Mouse (Mus musculus): ENCODE data around the gene Ccdc120. TPM values are rescaled to one million over a fixed set of nuclear protein-coding genes. Genes with fewer than 3 reads are reported as not detected.
A peak's percentile ranks its signal among the peaks of the same experiment; 100 is the strongest.

Ccdc120 gene
- polyA plus RNA-seq, 1 experiment from 2014 or later, result 1.9 TPM

DNA sequence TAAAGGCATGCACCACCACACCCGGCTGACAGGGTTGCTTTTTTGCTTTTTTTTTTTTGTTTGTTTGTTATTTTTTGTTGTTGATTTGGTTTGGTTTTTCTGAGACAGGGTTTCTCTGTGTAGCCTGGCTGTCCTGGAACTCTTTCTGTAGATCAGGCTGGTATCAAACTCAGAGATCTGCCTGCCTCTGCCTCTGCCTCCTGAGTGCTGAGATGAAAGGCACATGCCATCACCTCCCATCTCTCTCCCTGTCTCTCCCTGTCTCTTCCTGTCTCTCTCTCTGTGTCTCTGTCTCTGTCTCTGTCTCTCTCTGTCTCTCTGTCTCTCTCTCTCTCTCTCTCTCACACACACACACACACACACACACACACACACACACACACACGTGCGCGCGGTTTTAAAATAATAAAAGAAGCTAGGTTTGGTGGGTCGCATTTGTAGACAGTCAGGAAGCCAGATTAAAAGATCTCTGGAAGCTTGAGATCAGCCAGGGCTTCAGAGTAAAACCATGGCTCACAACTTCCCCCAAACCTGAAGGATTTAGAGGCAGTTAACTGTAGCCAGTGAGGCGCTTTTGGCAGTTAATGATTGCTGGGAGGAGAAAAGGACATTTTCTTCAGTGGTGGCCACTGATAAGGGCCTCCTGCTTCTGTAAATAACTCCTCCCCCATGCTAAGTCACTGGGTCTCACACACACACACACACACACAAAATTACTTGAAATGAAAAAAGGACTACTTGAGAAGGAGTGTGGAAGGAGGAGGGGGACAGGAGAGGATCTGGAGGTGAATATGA lies 27.9 kb upstream of the Ccdc120 start:
- H3K27me3 ChIP-seq (ENCODE audit: control insufficient read depth, insufficient read depth, low read depth, low read length), result no peaks in the 10 kb centered on the region
- no peaks in the 10 kb centered on the region for H3K9me3 ChIP-seq (replicated peaks; ENCODE audit: control insufficient read depth, low read length)
- peak overlapping the region; percentile 2; the same call in 1 of the 2 replicates for H3K9ac ChIP-seq (ENCODE audit: low read depth, low read length)
- peak; percentile 93 for ATAC-seq (ENCODE audit: low read depth)
- no peak overlapping the region; the same call in 1 of the 2 replicates for H3K4me3 ChIP-seq (ENCODE audit: low read depth, low read length)
- WGBS (ENCODE audit: insufficient replicate concordance), result 37% methylated on average over 7 of the region's 7 CpGs
- peak overlapping the region; percentile 55 for H3K4me2 ChIP-seq (ENCODE audit: low read depth, low read length)
- 0 out of 2 replicates have a peak, but pooled peaks cover 3% of the 10 kb centered on the region for H3K36me3 ChIP-seq (ENCODE audit: control insufficient read depth, insufficient read depth)
- peak overlapping the region; percentile 85 for H3K27ac ChIP-seq (ENCODE audit: low read length)
- peaks cover 13% of the 10 kb centered on the region for H3K4me1 ChIP-seq (ENCODE audit: control insufficient read depth, low read depth, low read length)

DNA sequence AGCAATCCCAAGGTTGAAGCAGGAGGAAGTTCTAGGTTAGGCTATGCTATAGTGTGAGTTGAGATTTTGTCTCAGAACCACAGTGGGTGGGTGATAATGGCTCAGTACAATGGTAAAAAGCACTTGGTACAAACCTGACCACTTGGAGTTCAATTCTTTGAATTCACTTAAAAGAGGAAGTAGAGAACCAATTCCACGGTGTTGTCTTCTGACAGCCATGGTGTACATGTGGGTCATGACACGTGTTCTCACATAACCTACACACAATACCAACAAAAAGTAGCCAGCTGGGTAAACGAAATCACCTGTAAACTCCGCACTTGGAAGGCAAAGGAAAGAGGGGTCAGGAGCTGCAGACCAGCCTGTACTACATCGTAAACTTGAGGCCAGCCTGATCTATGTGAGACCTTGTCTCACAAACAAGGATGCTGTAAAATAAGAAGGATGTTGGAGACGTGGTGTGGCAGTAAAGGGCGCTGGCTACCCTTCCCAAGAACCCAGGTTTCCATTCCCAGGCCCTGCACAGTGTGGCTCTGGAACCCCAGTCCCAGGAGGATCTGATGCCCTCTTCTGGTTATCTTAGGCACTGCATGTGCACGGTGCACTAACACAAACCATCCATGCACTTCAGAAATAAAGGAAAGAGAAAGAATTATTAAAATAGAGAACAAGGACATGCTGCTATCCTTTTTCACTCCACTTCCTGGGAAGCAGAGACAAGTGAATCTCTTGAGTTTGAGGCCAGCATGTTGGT lies 25.8 kb upstream of the Ccdc120 start:
- H3K4me3 ChIP-seq (ENCODE audit: low read depth, low read length), result no peak overlapping the region
- H3K27me3 ChIP-seq (ENCODE audit: control insufficient read depth, insufficient read depth, low read depth, low read length), result no peaks in the 10 kb centered on the region
- H3K4me2 ChIP-seq (ENCODE audit: low read depth, low read length), result no peak overlapping the region
- no peaks in the 10 kb centered on the region for H3K9me3 ChIP-seq (replicated peaks; ENCODE audit: control insufficient read depth, low read length)
- peak; percentile 36 for ATAC-seq (ENCODE audit: low read depth)
- H3K9ac ChIP-seq (ENCODE audit: low read depth, low read length), result no peak overlapping the region
- 0 out of 2 replicates have a peak, but pooled peaks cover 3% of the 10 kb centered on the region for H3K36me3 ChIP-seq (ENCODE audit: control insufficient read depth, insufficient read depth)
- H3K4me1 ChIP-seq (ENCODE audit: control insufficient read depth, low read depth, low read length), result peaks cover 13% of the 10 kb centered on the region
- H3K27ac ChIP-seq (ENCODE audit: low read length), result peak overlapping the region; percentile 59
- 35% methylated on average over 8 of the region's 8 CpGs for WGBS (ENCODE audit: insufficient replicate concordance)

GRCm38 (mm10) chrX:7775501-7776205 lies 24.9 kb upstream of the Ccdc120 start:
- peaks cover 3% of the 10 kb centered on the region; the same call in 1 of the 2 replicates for H3K36me3 ChIP-seq (ENCODE audit: control insufficient read depth, insufficient read depth)
- no peak overlapping the region for H3K4me3 ChIP-seq (ENCODE audit: low read depth, low read length)
- ATAC-seq (ENCODE audit: low read depth), result no peak
- no peak overlapping the region for H3K9ac ChIP-seq (ENCODE audit: low read depth, low read length)
- no peaks in the 10 kb centered on the region for H3K27me3 ChIP-seq (ENCODE audit: control insufficient read depth, insufficient read depth, low read depth, low read length)
- H3K9me3 ChIP-seq (replicated peaks; ENCODE audit: control insufficient read depth, low read length), result no peaks in the 10 kb centered on the region
- no peak overlapping the region for H3K27ac ChIP-seq (ENCODE audit: low read length)
- H3K4me2 ChIP-seq (ENCODE audit: low read depth, low read length), result no peak overlapping the region
- peaks cover 13% of the 10 kb centered on the region for H3K4me1 ChIP-seq (ENCODE audit: control insufficient read depth, low read depth, low read length)
- 59% methylated on average over 9 of the region's 9 CpGs for WGBS (ENCODE audit: insufficient replicate concordance)

DNA sequence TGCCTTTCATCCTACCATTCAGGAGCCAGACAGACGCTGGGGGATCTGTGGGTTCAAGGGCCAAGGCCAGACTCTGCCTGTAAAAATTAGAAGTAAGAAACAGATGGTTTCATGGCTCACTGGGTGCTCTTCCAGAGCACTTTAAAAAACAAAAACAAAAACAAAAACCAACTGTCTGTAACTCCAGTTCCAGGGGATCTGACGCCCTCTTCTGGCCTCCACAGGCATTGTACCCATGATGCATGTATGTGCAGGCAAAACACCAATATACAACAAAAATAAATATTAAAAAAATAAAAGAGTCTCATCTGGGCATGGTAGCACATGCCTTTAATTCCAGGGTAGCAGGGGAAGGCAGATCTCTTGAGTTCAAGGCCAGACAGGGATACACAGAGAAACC lies 22.1 kb upstream of the Ccdc120 start:
- H3K4me1 ChIP-seq (ENCODE audit: control insufficient read depth, low read depth, low read length), result peaks cover 4% of the 10 kb centered on the region
- H3K4me2 ChIP-seq (ENCODE audit: low read depth, low read length), result no peak overlapping the region
- 40% methylated on average over 2 of the region's 2 CpGs for WGBS (ENCODE audit: insufficient replicate concordance)
- no peak overlapping the region for H3K9ac ChIP-seq (ENCODE audit: low read depth, low read length)
- ATAC-seq (ENCODE audit: low read depth), result no peak
- no peak overlapping the region for H3K4me3 ChIP-seq (ENCODE audit: low read depth, low read length)
- H3K36me3 ChIP-seq (ENCODE audit: control insufficient read depth, insufficient read depth), result peaks cover 3% of the 10 kb centered on the region; the same call in 1 of the 2 replicates
- H3K27ac ChIP-seq (ENCODE audit: low read length), result no peak overlapping the region
- no peaks in the 10 kb centered on the region for H3K27me3 ChIP-seq (ENCODE audit: control insufficient read depth, insufficient read depth, low read depth, low read length)
- H3K9me3 ChIP-seq (replicated peaks; ENCODE audit: control insufficient read depth, low read length), result no peaks in the 10 kb centered on the region

DNA sequence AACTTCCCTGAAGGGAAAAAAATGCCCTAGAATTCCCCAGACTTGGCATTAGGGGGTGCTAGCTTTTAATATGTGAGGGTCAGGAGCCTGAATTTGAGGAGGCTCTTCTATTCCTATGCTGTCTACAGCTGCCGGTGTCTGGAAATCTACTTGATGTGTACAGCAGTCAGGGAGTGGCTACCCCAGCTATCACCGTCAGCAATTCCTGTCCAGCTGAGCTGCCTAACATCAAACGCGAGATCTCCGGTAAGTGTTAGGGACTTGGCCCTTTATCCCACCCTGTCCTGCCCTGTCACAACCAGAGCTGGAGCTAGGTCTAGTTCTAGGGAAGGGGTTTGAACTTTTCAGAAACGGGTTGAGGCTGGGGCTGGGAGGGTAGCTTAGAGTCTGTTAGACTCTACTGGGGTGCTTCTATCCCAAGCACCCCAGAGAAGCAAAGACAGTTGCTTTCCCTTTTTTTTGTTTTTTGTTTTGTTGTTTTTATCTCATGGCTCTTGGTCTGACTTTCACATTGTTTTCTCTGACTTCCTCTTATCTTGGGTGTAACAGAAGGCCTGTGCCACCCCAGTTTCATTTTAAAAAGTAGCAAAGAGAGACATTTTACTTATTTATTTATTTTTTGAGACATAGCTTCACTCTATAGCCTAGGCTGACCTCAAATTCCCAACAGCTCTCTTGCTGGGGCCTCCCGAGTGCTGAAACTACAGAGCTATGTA lies 18.8 kb upstream of the Ccdc120 start:
- no peak overlapping the region for H3K4me2 ChIP-seq (ENCODE audit: low read depth, low read length)
- no peak overlapping the region for H3K4me3 ChIP-seq (ENCODE audit: low read depth, low read length)
- H3K9me3 ChIP-seq (replicated peaks; ENCODE audit: control insufficient read depth, low read length), result no peaks in the 10 kb centered on the region
- ATAC-seq (ENCODE audit: low read depth), result peak; percentile 53
- WGBS (ENCODE audit: insufficient replicate concordance), result 41% methylated on average over 7 of the region's 7 CpGs
- H3K27ac ChIP-seq (ENCODE audit: low read length), result peak overlapping the region; percentile 37; the same call in 1 of the 2 replicates
- no peaks in the 10 kb centered on the region for H3K27me3 ChIP-seq (ENCODE audit: control insufficient read depth, insufficient read depth, low read depth, low read length)
- peaks cover 14% of the 10 kb centered on the region for H3K4me1 ChIP-seq (ENCODE audit: control insufficient read depth, low read depth, low read length)
- no peak overlapping the region for H3K9ac ChIP-seq (ENCODE audit: low read depth, low read length)
- H3K36me3 ChIP-seq (ENCODE audit: control insufficient read depth, insufficient read depth), result peaks cover 3% of the 10 kb centered on the region; the same call in 1 of the 2 replicates

DNA sequence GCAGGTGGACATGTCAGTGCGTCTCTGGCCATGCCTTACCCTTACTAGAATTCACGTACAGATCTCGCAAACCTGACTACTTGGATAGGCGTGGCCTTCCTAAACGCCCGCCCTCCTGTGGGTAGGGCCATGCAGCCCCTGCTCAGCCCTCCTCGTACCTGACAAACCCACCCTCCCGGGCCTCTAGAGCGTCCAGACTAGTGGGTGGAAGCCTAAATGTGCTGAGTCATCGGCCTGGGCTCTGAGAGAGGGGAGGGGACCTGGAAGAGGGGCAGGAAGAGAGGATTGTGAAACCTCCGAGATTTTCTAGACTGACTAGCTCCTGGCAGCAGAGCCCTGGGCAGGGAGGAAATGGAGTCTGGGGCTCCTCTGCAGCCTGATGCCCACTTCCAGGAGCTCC lies 15.1 kb upstream of the Ccdc120 start:
- H3K4me2 ChIP-seq (ENCODE audit: low read depth, low read length), result peak overlapping the region; percentile 52
- peak overlapping the region; percentile 24 for H3K27ac ChIP-seq (ENCODE audit: low read length)
- no peaks in the 10 kb centered on the region; the same call in 1 of the 2 replicates for H3K9me3 ChIP-seq (replicated peaks; ENCODE audit: control insufficient read depth, low read length)
- H3K4me1 ChIP-seq (ENCODE audit: control insufficient read depth, low read depth, low read length), result peaks cover 25% of the 10 kb centered on the region
- peak; percentile 50 for ATAC-seq (ENCODE audit: low read depth)
- H3K36me3 ChIP-seq (ENCODE audit: control insufficient read depth, insufficient read depth), result no peaks in the 10 kb centered on the region; the same call in 1 of the 2 replicates
- WGBS (ENCODE audit: insufficient replicate concordance), result 13% methylated on average over 11 of the region's 11 CpGs
- no peaks in the 10 kb centered on the region for H3K27me3 ChIP-seq (ENCODE audit: control insufficient read depth, insufficient read depth, low read depth, low read length)
- H3K4me3 ChIP-seq (ENCODE audit: low read depth, low read length), result peak overlapping the region; percentile 31
- no peak overlapping the region; the same call in 1 of the 2 replicates for H3K9ac ChIP-seq (ENCODE audit: low read depth, low read length)

- no peaks in the 10 kb centered on the region; the same call in 1 of the 2 replicates for H3K9me3 ChIP-seq (replicated peaks; ENCODE audit: control insufficient read depth, low read length)
- no peak overlapping the region; the same call in 1 of the 2 replicates for H3K9ac ChIP-seq (ENCODE audit: low read depth, low read length)
- H3K4me1 ChIP-seq (ENCODE audit: control insufficient read depth, low read depth, low read length), result peaks cover 25% of the 10 kb centered on the region
- H3K4me2 ChIP-seq (ENCODE audit: low read depth, low read length), result peak overlapping the region; percentile 77
- H3K36me3 ChIP-seq (ENCODE audit: control insufficient read depth, insufficient read depth), result no peaks in the 10 kb centered on the region
- H3K27ac ChIP-seq (ENCODE audit: low read length), result no peak overlapping the region; the same call in 1 of the 2 replicates
- H3K4me3 ChIP-seq (ENCODE audit: low read depth, low read length), result peak overlapping the region; percentile 31
- no peaks in the 10 kb centered on the region for H3K27me3 ChIP-seq (ENCODE audit: control insufficient read depth, insufficient read depth, low read depth, low read length)
- WGBS (ENCODE audit: insufficient replicate concordance), result 33% methylated on average over 13 of the region's 13 CpGs
- ATAC-seq (ENCODE audit: low read depth), result no peak
These were observed 14.6 kb upstream of the Ccdc120 start for GRCm38 (mm10) chrX:7765281-7765670.

- no peaks in the 10 kb centered on the region for H3K36me3 ChIP-seq (ENCODE audit: control insufficient read depth, insufficient read depth)
- no peaks in the 10 kb centered on the region; the same call in 1 of the 2 replicates for H3K9me3 ChIP-seq (replicated peaks; ENCODE audit: control insufficient read depth, low read length)
- H3K4me2 ChIP-seq (ENCODE audit: low read depth, low read length), result peak overlapping the region; percentile 77
- H3K4me1 ChIP-seq (ENCODE audit: control insufficient read depth, low read depth, low read length), result peaks cover 25% of the 10 kb centered on the region
- ATAC-seq (ENCODE audit: low read depth), result no peak
- H3K27me3 ChIP-seq (ENCODE audit: control insufficient read depth, insufficient read depth, low read depth, low read length), result no peaks in the 10 kb centered on the region
- H3K4me3 ChIP-seq (ENCODE audit: low read depth, low read length), result peak overlapping the region; percentile 74
- WGBS (ENCODE audit: insufficient replicate concordance), result 38% methylated on average over 9 of the region's 9 CpGs
- H3K9ac ChIP-seq (ENCODE audit: low read depth, low read length), result no peak overlapping the region
- H3K27ac ChIP-seq (ENCODE audit: low read length), result no peak overlapping the region
These were observed 14.1 kb upstream of the Ccdc120 start for GRCm38 (mm10) chrX:7764657-7765280.
